Mouse (Mus musculus): Measurements from ENCODE around the gene Baiap2l1. TPM values are rescaled to one million over a fixed set of nuclear protein-coding genes. Genes with fewer than 3 reads are reported as not detected.

Baiap2l1 gene
- polyA plus RNA-seq (2011; ENCODE audit: insufficient read depth, insufficient read length, low replicate concordance, missing spikeins): not detected in 2 replicates

- under 1% methylated on average over 60 of the region's 60 CpGs for WGBS
- H3K4me3 ChIP-seq (replicated peaks; ENCODE audit: control insufficient read depth, low read depth, low read length): peak within 1 kb of the TSS; percentile 59
- H3K4me1 ChIP-seq (ENCODE audit: control insufficient read depth, insufficient read depth, low read length): peaks cover 2% of the 10 kb centered on the region
- TF ChIP-seq POLR2A (IDR thresholded peaks at IDR 0.05; ENCODE audit: borderline replicate concordance, control insufficient read depth, low read depth, low read length) (no peak; the same call in 1 of the 2 replicates), CTCF (IDR thresholded peaks at IDR 0.05; ENCODE audit: control insufficient read depth, insufficient read depth, low read length) (no peak)
- H3K27ac ChIP-seq (ENCODE audit: control insufficient read depth, insufficient read depth, low read depth, low read length, poor library complexity): no peak within 1 kb of the TSS; the same call in 1 of the 2 replicates
Measured at GRCm38 (mm10) chr5:144357881-144358591, at the start of gene Baiap2l1. Gene Baiap2l1, minus strand, starts transcription at chr5:144358112.

DNA sequence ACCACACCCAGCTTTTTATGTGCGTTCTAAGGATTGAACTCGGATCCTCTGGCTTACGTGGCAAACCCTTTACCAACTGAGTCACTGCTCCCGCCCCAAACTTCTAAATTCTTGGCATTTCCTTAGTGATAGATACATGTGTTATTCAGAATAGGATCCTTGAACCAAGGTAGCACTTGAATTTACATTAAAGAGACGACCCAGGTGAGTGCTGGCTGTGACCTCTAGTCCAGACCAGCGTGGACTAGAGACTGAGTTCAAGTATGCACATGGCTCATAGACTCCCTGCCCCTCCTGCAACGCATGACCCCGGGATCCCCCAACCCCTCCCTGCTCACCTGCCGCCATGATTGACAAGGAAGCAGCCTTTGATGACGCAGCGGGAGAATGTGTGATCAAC lies 48.3 kb upstream of the Baiap2l1 start:
- Histone ChIP-seq H3K27ac (ENCODE audit: control insufficient read depth, insufficient read depth, low read depth, low read length, poor library complexity) (no peak overlapping the region), H3K4me3 (replicated peaks; ENCODE audit: control insufficient read depth, low read depth, low read length) (no peak overlapping the region), H3K4me1 (ENCODE audit: control insufficient read depth, insufficient read depth, low read length) (no peaks in the 10 kb centered on the region; the same call in 1 of the 2 replicates)
- 86% methylated on average over 11 of the region's 11 CpGs for WGBS
- TF ChIP-seq CTCF (IDR thresholded peaks at IDR 0.05; ENCODE audit: control insufficient read depth, insufficient read depth, low read length) (no peak), POLR2A (IDR thresholded peaks at IDR 0.05; ENCODE audit: borderline replicate concordance, control insufficient read depth, low read depth, low read length) (no peak)

GRCm38 (mm10) chr5:144400821-144401220 lies 42.9 kb upstream of the Baiap2l1 start:
- Histone ChIP-seq H3K27ac (ENCODE audit: control insufficient read depth, insufficient read depth, low read depth, low read length, poor library complexity) (no peak overlapping the region), H3K4me3 (replicated peaks; ENCODE audit: control insufficient read depth, low read depth, low read length) (no peak overlapping the region), H3K4me1 (ENCODE audit: control insufficient read depth, insufficient read depth, low read length) (no peaks in the 10 kb centered on the region)
- WGBS: 79% methylated on average over 5 of the region's 5 CpGs
- TF ChIP-seq CTCF (IDR thresholded peaks at IDR 0.05; ENCODE audit: control insufficient read depth, insufficient read depth, low read length) (no peak), POLR2A (IDR thresholded peaks at IDR 0.05; ENCODE audit: borderline replicate concordance, control insufficient read depth, low read depth, low read length) (no peak)

- 27% methylated on average over 9 of the region's 9 CpGs for WGBS
- Histone ChIP-seq H3K4me1 (ENCODE audit: control insufficient read depth, insufficient read depth, low read length) (no peaks in the 10 kb centered on the region), H3K27ac (ENCODE audit: control insufficient read depth, insufficient read depth, low read depth, low read length, poor library complexity) (no peak overlapping the region), H3K4me3 (replicated peaks; ENCODE audit: control insufficient read depth, low read depth, low read length) (no peak overlapping the region)
- TF ChIP-seq CTCF (IDR thresholded peaks at IDR 0.05; ENCODE audit: control insufficient read depth, insufficient read depth, low read length) (no peak), POLR2A (IDR thresholded peaks at IDR 0.05; ENCODE audit: borderline replicate concordance, control insufficient read depth, low read depth, low read length) (no peak)
Measured at GRCm38 (mm10) chr5:144397566-144397965, 39.7 kb upstream of the Baiap2l1 start.

GRCm38 (mm10) chr5:144394142-144394541 lies 36.2 kb upstream of the Baiap2l1 start:
- 93% methylated on average over 2 of the region's 2 CpGs for WGBS
- H3K4me1 ChIP-seq (ENCODE audit: control insufficient read depth, insufficient read depth, low read length): no peaks in the 10 kb centered on the region
- TF ChIP-seq CTCF (IDR thresholded peaks at IDR 0.05; ENCODE audit: control insufficient read depth, insufficient read depth, low read length) (no peak), POLR2A (IDR thresholded peaks at IDR 0.05; ENCODE audit: borderline replicate concordance, control insufficient read depth, low read depth, low read length) (no peak)
- no peak overlapping the region for H3K4me3 ChIP-seq (replicated peaks; ENCODE audit: control insufficient read depth, low read depth, low read length)
- no peak overlapping the region for H3K27ac ChIP-seq (ENCODE audit: control insufficient read depth, insufficient read depth, low read depth, low read length, poor library complexity)

DNA sequence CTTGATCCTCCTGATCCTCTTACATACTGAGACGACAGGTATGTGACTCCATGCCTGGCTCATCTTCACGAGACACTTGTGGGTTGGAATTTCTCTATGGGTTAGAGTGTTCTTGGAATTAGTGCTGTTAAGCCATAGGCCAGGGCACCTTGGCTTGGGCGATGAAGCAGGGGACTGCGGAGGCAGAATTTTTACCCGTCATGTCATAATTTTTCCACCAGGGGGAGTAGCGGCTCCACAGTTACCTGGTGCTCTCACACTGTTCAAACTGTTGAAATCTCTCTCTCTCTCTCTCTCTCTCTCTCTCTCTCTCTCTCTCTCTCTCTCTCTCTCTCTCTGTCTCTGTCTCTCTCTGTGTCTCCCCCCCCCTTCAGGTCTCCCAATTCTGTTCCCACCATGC lies 29.9 kb upstream of the Baiap2l1 start:
- Histone ChIP-seq H3K27ac (ENCODE audit: control insufficient read depth, insufficient read depth, low read depth, low read length, poor library complexity) (no peak overlapping the region), H3K4me3 (replicated peaks; ENCODE audit: control insufficient read depth, low read depth, low read length) (no peak overlapping the region), H3K4me1 (ENCODE audit: control insufficient read depth, insufficient read depth, low read length) (no peaks in the 10 kb centered on the region)
- TF ChIP-seq CTCF (IDR thresholded peaks at IDR 0.05; ENCODE audit: control insufficient read depth, insufficient read depth, low read length): no peak; the same call in 1 of the 2 replicates
- no peak for TF ChIP-seq POLR2A (IDR thresholded peaks at IDR 0.05; ENCODE audit: borderline replicate concordance, control insufficient read depth, low read depth, low read length)
- 10% methylated on average over 6 of the region's 6 CpGs for WGBS

DNA sequence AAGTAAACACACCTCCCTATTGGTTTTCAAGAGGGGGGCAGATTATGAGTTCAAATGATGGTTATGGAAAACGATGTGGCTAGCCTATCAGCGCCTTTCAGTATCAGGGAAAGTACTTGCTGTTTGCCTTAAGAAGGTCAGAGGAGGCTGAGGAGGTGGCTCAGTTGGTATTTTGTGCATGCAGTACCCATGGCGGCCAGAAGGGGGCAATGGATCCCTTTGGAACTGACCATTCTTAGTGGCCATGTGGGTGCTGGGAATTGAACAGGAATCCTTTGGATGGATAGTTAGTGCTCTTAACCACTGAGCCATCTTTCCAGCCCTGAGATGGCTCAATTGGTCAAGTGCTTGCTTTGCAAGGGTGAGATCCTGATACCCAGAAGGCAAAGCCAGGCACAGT lies 26.0 kb upstream of the Baiap2l1 start:
- no peak overlapping the region for H3K27ac ChIP-seq (ENCODE audit: control insufficient read depth, insufficient read depth, low read depth, low read length, poor library complexity)
- no peak overlapping the region for H3K4me3 ChIP-seq (replicated peaks; ENCODE audit: control insufficient read depth, low read depth, low read length)

GRCm38 (mm10) chr5:144381782-144382181 lies 23.9 kb upstream of the Baiap2l1 start:
- H3K27ac ChIP-seq (ENCODE audit: control insufficient read depth, insufficient read depth, low read depth, low read length, poor library complexity): no peak overlapping the region
- WGBS: 67% methylated on average over 3 of the region's 3 CpGs
- no peaks in the 10 kb centered on the region for H3K4me1 ChIP-seq (ENCODE audit: control insufficient read depth, insufficient read depth, low read length)
- TF ChIP-seq POLR2A (IDR thresholded peaks at IDR 0.05; ENCODE audit: borderline replicate concordance, control insufficient read depth, low read depth, low read length) (no peak), CTCF (IDR thresholded peaks at IDR 0.05; ENCODE audit: control insufficient read depth, insufficient read depth, low read length) (no peak)
- H3K4me3 ChIP-seq (replicated peaks; ENCODE audit: control insufficient read depth, low read depth, low read length): no peak overlapping the region

More for the DNA sequence above, 26.0 kb upstream of the Baiap2l1 start:
- TF ChIP-seq POLR2A (IDR thresholded peaks at IDR 0.05; ENCODE audit: borderline replicate concordance, control insufficient read depth, low read depth, low read length): no peak
- peak; percentile 55; the same call in 1 of the 2 replicates for TF ChIP-seq CTCF (IDR thresholded peaks at IDR 0.05; ENCODE audit: control insufficient read depth, insufficient read depth, low read length)
- no peaks in the 10 kb centered on the region for H3K4me1 ChIP-seq (ENCODE audit: control insufficient read depth, insufficient read depth, low read length)
- WGBS: 60% methylated on average over 3 of the region's 3 CpGs

Measured in bone marrow, adult 2 months (tissue).